Mouse (Mus musculus) heart, postnatal 14 days (tissue): ENCODE measurements around the gene S100a4. TPM values are rescaled to one million over a fixed set of nuclear protein-coding genes. Genes with fewer than 3 reads are reported as not detected.
A peak's percentile ranks its signal among the peaks of the same experiment; 100 is the strongest.

Source experiments
- DNase-seq, 2 experiments: peaks; one replicate each; pipeline ENCODE4 v3.0.0; 2021 to 2022
- intact Hi-C: fragments of 180-260 bp; cut with DNase I; formaldehyde crosslinking; loops from one replicate; pipeline ENCODE4 v1.15.1; 2025
- total RNA-seq, 2 experiments: library from RNA; stranded (reverse); gene quantifications; 2 replicates each; pipeline ENCODE4 v1.2.3; 2021

S100a4 gene
- total RNA-seq, 2 experiments from 2014 or later: 12.2 to 14.3 TPM

- no peak for DNase-seq
- intact Hi-C loops: no loop called here
These were observed 5.8 kb upstream of the S100a4 start for GRCm38 (mm10) chr3:90597736-90598135.

DNA sequence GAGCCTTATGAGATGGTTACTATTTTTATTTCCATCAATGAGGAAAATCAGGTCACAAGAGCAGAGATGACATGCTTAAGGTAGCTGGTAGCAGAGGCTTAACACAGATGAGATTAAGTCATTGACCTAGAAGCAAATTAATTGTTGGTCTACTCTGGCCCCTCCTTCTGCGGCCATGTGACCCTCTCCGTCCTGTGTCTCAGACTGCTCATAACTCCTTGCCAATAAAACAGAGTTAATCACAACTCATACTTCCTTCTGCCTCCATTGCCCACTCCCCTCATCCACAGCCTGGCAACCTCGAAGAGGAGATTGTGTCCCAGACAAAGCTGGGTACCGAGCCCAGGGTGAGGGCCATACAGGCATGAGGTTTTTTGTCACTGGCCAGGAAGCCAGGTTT, 5.4 kb upstream of the S100a4 start:
- no peak for DNase-seq
- intact Hi-C loops: no loop called here

GRCm38 (mm10) chr3:90599401-90599800, 4.2 kb upstream of the S100a4 start:
- peak in 1 of 2 experiments; percentile 59 for DNase-seq
- intact Hi-C loops: no loop called here

- no peak for DNase-seq
- intact Hi-C loops: no loop called here
These were observed 3.5 kb upstream of the S100a4 start for GRCm38 (mm10) chr3:90600036-90600435.

DNA sequence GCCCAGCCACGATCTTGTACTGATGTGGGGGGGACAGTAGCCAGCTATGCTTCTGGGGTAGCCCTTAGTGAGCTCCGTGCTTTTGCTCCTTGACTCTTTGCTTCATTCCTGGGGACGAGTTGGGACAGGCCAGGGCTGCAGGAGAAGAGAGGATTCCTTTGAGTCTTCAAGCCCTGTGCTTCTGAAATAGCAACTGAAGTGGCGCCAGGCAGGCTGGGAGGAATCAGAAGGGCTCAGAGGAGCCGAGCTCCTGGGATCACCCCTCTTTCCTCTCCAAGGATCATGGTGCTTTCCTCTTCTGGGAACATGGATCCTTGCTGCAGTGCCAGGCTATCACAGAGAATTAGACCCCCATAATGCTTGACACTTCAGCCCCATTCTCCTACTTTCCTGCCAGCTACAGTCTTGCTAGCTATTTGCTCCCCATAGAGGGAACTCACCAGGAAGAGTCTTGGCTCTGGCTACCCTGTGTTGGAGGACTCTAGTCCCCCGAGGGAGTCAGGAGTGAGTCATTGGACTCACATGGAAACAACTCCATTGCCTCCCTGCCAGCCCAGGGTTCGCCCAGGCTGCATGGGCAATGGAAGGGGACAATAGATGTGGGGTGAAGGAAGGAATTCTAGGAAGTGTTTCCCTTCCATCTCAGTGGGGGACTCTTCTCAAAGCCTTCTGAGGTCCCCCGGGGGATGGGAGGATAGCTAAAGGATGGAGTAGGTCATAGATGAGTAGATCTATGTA, 2.9 kb upstream of the S100a4 start:
- peak in 1 of 2 experiments; percentile 65 for DNase-seq
- intact Hi-C loops: no loop called here

- intact Hi-C loops: no loop called here
These were observed 2.0 kb upstream of the S100a4 start, which contains the start of gene Gm42674 for GRCm38 (mm10) chr3:90601486-90602110. Gene Gm42674, plus strand, starts transcription at chr3:90601904.

GRCm38 (mm10) chr3:90604416-90604815, 845 bp downstream of the S100a4 start:
- intact Hi-C loops: no loop called here
- peak; percentile 84 to 86 for DNase-seq

More at GRCm38 (mm10) chr3:90601486-90602110, 2.0 kb upstream of the S100a4 start, which contains the start of gene Gm42674:
- no peak for DNase-seq

- intact Hi-C loops: no loop called here
- DNase-seq: no peak
These were observed 1.5 kb downstream of the S100a4 start for GRCm38 (mm10) chr3:90605049-90605448.

DNA sequence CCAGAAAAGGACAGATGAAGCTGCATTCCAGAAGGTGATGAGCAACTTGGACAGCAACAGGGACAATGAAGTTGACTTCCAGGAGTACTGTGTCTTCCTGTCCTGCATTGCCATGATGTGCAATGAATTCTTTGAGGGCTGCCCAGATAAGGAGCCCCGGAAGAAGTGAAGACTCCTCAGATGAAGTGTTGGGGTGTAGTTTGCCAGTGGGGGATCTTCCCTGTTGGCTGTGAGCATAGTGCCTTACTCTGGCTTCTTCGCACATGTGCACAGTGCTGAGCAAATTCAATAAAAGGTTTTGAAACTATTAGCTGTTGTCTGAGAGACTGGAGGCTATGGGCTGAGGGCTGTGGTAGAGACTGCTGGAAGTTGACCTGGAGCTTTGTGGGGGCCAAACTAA, 2.2 kb downstream of the S100a4 start:
- intact Hi-C loops: no loop called here
- DNase-seq: no peak

GRCm38 (mm10) chr3:90606185-90606584, 2.6 kb downstream of the S100a4 start:
- DNase-seq: peak in 1 of 2 experiments; percentile 53
- intact Hi-C loops: no loop called here

DNA sequence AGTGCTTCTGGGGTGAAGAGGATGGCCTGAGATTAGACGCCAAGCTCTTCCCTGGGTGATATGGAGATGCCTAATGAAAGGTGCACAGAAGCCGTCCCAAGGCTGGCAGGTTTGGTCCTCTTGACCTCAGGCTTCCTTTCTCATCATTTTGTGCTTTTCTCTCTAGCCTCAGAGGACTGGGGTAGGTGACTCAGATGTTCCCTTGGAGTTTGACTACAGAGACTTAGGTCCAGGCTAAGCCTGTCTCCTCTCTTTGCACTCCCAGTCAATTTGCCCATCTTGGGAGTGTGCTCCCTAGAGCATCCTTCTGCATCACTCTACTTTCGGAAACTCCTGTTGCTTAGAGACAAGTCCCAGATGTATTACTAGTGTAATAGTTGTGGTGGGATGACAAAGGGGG, 3.8 kb downstream of the S100a4 start:
- no peak for DNase-seq
- intact Hi-C loops: no loop called here

DNA sequence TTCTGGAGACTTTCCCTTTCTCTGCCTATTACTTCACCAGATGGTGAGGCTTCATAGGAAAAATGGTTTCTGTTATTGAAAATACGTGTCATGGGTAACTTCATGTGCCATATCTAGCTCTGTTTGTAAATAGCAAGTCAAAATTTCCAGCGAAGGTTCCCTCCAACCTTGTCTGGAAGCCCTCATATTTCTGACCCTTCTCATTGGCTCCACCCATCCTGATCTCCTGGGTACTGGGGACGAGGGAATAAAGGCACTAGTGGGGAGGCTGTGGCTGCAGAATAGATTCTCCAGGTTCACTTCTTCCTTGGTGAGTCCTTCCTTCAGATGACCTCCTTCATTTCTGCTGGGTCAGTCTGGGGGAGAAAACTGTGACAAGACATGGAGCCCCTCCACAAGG, 4.7 kb downstream of the S100a4 start, which contains the start of gene S100a5:
Gene S100a5 (plus strand): TSS at position 301 of the 400 bp plus-strand sequence.
- no peak for DNase-seq
- intact Hi-C loops: no loop called here

DNA sequence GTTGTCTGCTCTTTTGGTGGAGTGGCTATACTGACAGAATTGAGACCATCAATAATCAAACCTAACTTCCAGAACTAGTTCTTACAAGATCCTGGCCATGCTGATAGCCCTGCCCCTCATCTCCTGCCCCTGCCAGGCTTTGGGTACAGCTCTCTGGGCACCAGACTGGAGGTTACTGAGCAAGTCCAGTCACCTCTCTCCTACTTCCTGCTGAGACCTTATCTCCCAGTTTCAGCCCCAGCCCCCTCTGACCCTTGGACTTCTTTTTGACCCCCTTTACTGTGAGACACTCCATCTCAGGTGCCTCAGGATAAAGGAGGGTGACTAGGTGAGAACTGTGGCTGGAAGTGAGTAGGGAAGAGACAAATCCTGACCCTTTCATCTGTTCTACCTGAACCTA, 5.5 kb downstream of the S100a4 start:
- intact Hi-C loops: no loop called here
- no peak for DNase-seq

GRCm38 (mm10) chr3:90611494-90611893, 7.9 kb downstream of the S100a4 start:
- DNase-seq: no peak
- intact Hi-C loops: loop anchor here (10.0 kb wide), 1 partner anchor 197 kb away; no protein-coding TSS in a partner anchor

DNA sequence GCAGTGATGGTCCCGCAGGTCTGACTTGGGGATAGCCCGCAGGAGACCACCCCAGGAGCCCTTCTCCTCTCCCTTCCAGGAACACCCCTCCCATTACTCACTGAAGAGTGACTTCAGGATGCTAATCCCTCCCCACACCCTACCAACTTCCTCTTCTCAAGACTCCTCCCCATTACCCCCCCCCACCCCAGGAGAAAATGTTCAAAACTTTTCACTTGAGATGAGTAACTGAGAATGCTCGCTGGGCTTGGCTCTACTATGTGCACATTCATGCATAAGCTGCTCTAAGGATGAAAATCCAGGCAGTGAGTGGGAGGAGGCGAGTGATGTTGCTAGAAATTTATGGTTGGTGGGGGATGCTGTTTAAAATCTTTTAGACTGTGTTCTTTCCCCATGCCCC, 8.5 kb downstream of the S100a4 start:
- intact Hi-C loops: loop anchor here (10.0 kb wide), 1 partner anchor 197 kb away; no protein-coding TSS in a partner anchor
- no peak for DNase-seq

- intact Hi-C loops: loop anchor here (10.0 kb wide), 1 partner anchor 198 kb away; no protein-coding TSS in a partner anchor
- peak; percentile 73 to 75 for DNase-seq
These were observed 9.2 kb downstream of the S100a4 start, which contains the start of gene S100a6 for GRCm38 (mm10) chr3:90612728-90613291. Gene S100a6, plus strand, starts transcription at chr3:90612882.

DNA sequence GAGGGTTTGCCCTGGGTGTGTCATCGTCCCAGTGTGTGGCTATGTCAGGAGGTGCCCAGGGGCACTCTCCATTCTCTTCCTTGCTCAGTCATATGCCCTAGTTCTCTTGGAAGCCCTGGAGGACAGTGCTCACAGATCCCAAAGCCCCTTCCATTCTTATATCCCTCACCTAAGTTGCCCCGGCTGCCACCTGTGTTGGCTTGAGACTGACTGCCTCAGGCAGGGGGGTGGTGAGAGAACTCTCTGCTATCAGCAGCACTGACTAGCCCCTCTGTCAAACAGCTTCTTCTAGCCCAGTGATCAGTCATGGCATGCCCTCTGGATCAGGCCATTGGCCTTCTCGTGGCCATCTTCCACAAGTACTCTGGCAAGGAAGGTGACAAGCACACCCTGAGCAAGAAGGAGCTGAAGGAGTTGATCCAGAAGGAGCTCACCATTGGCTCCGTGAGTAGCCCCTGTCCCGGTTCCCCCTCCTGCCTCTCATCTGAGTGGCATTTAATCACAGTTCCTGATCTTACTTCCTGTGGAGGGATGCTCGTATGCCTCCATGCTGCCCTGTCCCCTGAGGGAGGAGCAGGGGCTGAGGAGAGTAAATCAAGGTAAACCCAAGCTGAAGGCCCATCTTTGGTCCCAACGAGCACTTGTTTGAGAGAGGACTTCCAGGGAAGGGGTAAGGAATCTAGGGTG, 10.0 kb downstream of the S100a4 start:
- intact Hi-C loops: loop anchor here (1.0 to 10.0 kb wide), 3 partner anchors 27 to 199 kb away; partner anchors contain the start of gene Snapin

DNA sequence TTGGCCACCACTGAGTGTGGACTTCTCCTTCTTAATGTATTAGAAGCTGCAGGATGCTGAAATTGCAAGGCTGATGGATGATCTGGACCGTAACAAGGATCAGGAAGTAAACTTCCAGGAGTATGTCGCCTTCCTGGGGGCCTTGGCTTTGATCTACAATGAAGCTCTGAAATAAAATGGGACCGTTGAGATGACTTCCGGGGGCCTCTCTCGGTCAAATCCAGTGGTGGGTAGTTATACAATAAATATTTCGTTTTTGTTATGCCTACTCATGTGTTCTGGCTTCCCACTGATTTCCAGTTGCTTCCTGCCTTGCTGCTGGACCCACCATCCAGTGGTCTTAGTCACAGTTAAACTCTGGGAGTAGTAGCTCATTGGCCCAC, 10.6 kb downstream of the S100a4 start:
- intact Hi-C loops: loop anchor here (1.0 to 10.0 kb wide), 3 partner anchors 28 to 199 kb away; partner anchors contain the start of gene Snapin
- DNase-seq: no peak

More for the DNA sequence above, 10.0 kb downstream of the S100a4 start:
- no peak for DNase-seq

- DNase-seq: no peak
- intact Hi-C loops: loop anchor here (1.0 to 10.0 kb wide), 5 partner anchors 28 to 200 kb away; partner anchors contain the start of genes S100a7a and Snapin
These were observed 11.2 kb downstream of the S100a4 start for GRCm38 (mm10) chr3:90614611-90615251.

DNA sequence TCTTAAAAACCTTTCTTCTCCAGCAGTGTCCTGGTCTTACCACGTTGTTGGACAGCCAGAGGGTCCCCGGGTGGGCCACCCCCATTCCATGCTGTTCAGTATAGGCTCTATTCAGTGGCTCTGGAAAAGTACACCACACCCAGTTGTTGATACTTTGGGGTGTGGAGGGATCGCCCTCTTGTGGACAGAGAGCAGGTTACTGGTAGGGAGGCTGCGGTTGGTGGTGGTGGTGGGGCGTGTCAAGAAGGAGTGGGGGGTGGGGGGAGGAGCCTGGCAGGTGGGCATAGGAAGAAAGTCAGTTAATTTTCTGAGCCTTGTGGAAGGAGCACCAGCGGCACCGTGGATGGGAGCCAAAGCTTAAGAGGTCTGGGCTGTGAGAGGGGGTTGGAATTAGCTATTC, 11.8 kb downstream of the S100a4 start:
- peak; percentile 76 to 83 for DNase-seq
- intact Hi-C loops: loop anchor here (1.0 to 10.0 kb wide), 4 partner anchors 37 to 201 kb away; partner anchors contain the start of genes S100a7a and Snapin
